Mouse (Mus musculus): Measurements from ENCODE around the gene Myl7. TPM values are rescaled to one million over a fixed set of nuclear protein-coding genes. Genes with fewer than 3 reads are reported as not detected.
A peak's percentile ranks its signal among the peaks of the same experiment; 100 is the strongest.

Gene Myl7
- polyA plus RNA-seq, 1 experiment from 2014 or later = 673 TPM

DNA sequence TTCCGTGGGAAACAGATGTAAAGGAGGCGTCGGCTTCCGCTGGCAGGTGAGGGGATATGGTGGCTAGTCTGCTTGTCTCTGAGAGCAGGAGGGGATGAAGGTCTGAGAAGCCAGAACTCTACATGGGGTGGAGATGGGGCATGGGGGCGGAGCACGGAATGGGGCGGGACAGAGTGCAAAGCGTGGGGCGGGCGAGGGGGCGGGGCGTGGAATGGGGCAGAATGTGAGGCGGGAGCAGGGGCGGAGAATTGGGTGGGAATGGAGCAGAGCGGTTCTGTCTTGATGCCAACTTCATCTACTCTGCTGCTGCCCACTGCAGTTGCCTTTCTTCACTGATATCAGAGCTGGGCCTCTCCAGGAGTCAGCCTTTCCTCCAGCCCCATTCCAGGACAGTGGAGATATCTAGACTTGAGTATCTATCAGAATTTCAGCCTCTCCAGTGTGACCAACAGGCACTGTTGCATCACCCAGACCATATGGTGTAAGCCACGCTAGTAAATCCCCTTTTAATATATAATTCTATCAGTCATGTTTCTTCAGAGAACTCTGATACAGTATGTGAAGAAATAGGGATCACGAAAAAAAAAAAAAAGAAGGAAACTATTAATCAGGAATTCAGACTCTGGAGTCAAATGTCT, 21.9 kb upstream of the Myl7 start:
- no peak overlapping the region for H3K4me2 ChIP-seq (ENCODE audit: low read depth, low read length)
- 31% methylated on average over 17 of the region's 17 CpGs for WGBS

DNA sequence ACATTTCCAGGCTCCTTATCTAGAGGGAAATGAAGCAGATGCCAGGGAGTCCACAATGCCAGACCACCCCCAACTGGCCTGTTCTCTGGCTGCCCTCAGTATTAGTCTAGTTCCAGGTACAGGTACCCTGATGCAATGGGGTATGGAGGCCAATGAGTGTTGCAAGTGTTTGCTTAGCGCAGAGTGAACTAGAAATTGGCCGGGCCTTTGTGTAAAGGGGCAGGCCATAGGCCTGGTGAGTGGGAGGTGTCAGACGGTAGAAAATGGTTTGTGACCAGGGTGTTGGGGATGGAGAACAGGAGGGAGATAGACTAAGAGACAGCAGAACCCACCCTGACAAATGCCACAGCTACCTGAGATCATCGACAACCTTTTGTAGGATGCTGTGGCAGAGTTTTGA, 21.0 kb upstream of the Myl7 start:
- Histone ChIP-seq H3K9ac (ENCODE audit: low read length) (no peak overlapping the region), H3K4me3 (ENCODE audit: low read length) (no peak overlapping the region), H3K9me3 (ENCODE audit: control insufficient read depth, low read length) (no peaks in the 10 kb centered on the region), H3K36me3 (ENCODE audit: control insufficient read depth, insufficient read depth, low read length) (no peaks in the 10 kb centered on the region), H3K4me2 (ENCODE audit: low read depth, low read length) (no peak overlapping the region), H3K27me3 (ENCODE audit: control insufficient read depth, insufficient read depth, low read depth, low read length) (no peaks in the 10 kb centered on the region), H3K27ac (ENCODE audit: low read length) (no peak overlapping the region), H3K4me1 (replicated peaks; ENCODE audit: control insufficient read depth, insufficient read depth, low read length) (peaks cover 3% of the 10 kb centered on the region; the same call in 1 of the 2 replicates)
- 74% methylated on average over 4 of the region's 4 CpGs for WGBS
- ATAC-seq (ENCODE audit: low read depth) = peak; percentile 60; the same call in 1 of the 2 replicates

More for the DNA sequence above, 21.9 kb upstream of the Myl7 start:
- no peaks in the 10 kb centered on the region for H3K9me3 ChIP-seq (ENCODE audit: control insufficient read depth, low read length)
- H3K4me3 ChIP-seq (ENCODE audit: low read length) = no peak overlapping the region
- no peak overlapping the region for H3K9ac ChIP-seq (ENCODE audit: low read length)
- peaks cover 3% of the 10 kb centered on the region; the same call in 1 of the 2 replicates for H3K4me1 ChIP-seq (replicated peaks; ENCODE audit: control insufficient read depth, insufficient read depth, low read length)
- H3K36me3 ChIP-seq (ENCODE audit: control insufficient read depth, insufficient read depth, low read length) = no peaks in the 10 kb centered on the region
- ATAC-seq (ENCODE audit: low read depth) = peak; percentile 56; the same call in 1 of the 2 replicates
- no peaks in the 10 kb centered on the region for H3K27me3 ChIP-seq (ENCODE audit: control insufficient read depth, insufficient read depth, low read depth, low read length)
- H3K27ac ChIP-seq (ENCODE audit: low read length) = no peak overlapping the region

DNA sequence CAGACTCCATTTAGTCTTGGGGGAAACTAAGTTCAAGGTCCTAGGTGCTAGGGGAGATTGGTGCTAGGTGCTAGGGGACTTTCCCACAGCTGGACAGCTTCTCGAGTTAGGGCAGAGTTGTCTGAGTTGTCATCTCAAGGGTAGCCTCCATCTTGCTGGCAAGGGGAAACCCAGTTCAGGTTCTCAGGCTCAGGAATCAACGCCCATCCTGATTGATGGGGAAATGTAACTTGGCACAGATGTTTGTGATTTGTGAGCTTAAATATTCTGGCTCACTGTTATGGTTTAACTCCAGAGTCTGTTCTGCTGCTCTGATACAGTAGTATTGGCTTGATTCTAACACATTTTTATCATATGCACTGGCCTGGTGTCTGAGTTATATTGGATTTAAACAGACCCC, 19.5 kb upstream of the Myl7 start:
- 58% methylated on average over 2 of the region's 2 CpGs for WGBS
- Histone ChIP-seq H3K9me3 (ENCODE audit: control insufficient read depth, low read length) (no peaks in the 10 kb centered on the region), H3K4me2 (ENCODE audit: low read depth, low read length) (no peak overlapping the region), H3K27me3 (ENCODE audit: control insufficient read depth, insufficient read depth, low read depth, low read length) (no peaks in the 10 kb centered on the region), H3K4me1 (replicated peaks; ENCODE audit: control insufficient read depth, insufficient read depth, low read length) (peaks cover 3% of the 10 kb centered on the region; the same call in 1 of the 2 replicates), H3K27ac (ENCODE audit: low read length) (no peak overlapping the region), H3K9ac (ENCODE audit: low read length) (no peak overlapping the region), H3K4me3 (ENCODE audit: low read length) (no peak overlapping the region), H3K36me3 (ENCODE audit: control insufficient read depth, insufficient read depth, low read length) (no peaks in the 10 kb centered on the region)
- no peak for ATAC-seq (ENCODE audit: low read depth)

DNA sequence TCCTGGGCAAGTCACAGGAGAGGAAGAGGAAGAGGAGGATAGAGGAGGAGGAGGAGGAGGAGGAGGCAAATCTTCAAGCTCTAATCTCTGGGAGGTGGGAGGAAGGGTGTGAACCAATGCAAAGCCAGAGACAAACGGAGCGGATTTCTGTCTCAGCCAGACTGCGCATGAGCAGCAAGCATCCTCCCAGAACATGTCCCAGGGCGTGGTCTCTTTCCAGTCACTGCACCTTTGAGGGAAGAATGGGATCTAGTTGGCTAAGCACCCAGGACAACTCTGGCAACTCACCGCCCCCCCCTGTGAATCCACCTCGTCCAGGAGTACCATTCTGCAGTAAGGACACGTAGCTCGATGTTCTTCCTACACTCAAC, 17.6 kb upstream of the Myl7 start:
- Histone ChIP-seq H3K36me3 (ENCODE audit: control insufficient read depth, insufficient read depth, low read length) (no peaks in the 10 kb centered on the region), H3K4me3 (ENCODE audit: low read length) (no peak overlapping the region), H3K9ac (ENCODE audit: low read length) (no peak overlapping the region), H3K4me2 (ENCODE audit: low read depth, low read length) (no peak overlapping the region), H3K9me3 (ENCODE audit: control insufficient read depth, low read length) (no peaks in the 10 kb centered on the region), H3K4me1 (replicated peaks; ENCODE audit: control insufficient read depth, insufficient read depth, low read length) (peaks cover 3% of the 10 kb centered on the region; the same call in 1 of the 2 replicates), H3K27me3 (ENCODE audit: control insufficient read depth, insufficient read depth, low read depth, low read length) (no peaks in the 10 kb centered on the region), H3K27ac (ENCODE audit: low read length) (no peak overlapping the region)
- ATAC-seq (ENCODE audit: low read depth) = no peak
- WGBS = 68% methylated on average over 8 of the region's 8 CpGs

DNA sequence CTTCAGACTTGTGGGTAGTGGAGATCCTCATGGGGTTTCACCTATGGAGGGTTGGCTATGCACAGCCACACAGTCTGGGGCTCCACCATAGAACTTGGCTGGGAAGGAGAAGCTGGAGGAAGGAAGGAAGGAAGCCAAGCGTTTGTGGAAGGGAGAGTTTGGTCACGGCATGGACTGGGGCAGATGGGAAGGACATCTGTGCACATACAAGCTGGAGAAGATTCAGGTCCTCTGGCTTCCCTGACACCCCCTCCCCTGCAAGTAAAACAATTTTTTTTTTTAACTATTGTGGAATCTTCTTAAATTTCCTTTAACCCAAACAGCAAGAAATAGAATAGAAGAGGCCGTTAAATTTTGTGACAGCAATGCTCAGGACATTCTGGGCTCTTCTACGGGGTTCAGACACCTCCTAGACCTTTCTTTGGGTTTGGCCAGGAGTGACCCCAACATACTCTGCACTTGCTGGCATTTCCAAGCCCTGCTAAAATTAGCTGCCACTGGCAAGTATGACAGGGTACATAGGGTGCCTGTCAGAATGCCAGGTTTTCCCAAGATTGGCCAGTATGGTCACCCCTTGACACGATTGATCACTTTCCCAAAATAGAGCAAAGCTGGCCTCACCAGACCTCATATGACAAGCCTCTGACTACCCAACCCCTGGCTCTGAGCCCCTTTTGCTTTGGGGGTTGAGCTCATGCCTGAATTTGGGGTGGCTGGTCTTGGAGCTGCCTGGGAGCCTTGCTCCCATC, 17.0 kb upstream of the Myl7 start:
- no peaks in the 10 kb centered on the region for H3K36me3 ChIP-seq (ENCODE audit: control insufficient read depth, insufficient read depth, low read length)
- H3K27me3 ChIP-seq (ENCODE audit: control insufficient read depth, insufficient read depth, low read depth, low read length) = no peaks in the 10 kb centered on the region
- no peak for ATAC-seq (ENCODE audit: low read depth)
- no peak overlapping the region for H3K9ac ChIP-seq (ENCODE audit: low read length)
- peaks cover 3% of the 10 kb centered on the region; the same call in 1 of the 2 replicates for H3K4me1 ChIP-seq (replicated peaks; ENCODE audit: control insufficient read depth, insufficient read depth, low read length)
- H3K9me3 ChIP-seq (ENCODE audit: control insufficient read depth, low read length) = no peaks in the 10 kb centered on the region
- H3K27ac ChIP-seq (ENCODE audit: low read length) = no peak overlapping the region
- H3K4me2 ChIP-seq (ENCODE audit: low read depth, low read length) = no peak overlapping the region
- 66% methylated on average over 5 of the region's 5 CpGs for WGBS
- no peak overlapping the region for H3K4me3 ChIP-seq (ENCODE audit: low read length)

DNA sequence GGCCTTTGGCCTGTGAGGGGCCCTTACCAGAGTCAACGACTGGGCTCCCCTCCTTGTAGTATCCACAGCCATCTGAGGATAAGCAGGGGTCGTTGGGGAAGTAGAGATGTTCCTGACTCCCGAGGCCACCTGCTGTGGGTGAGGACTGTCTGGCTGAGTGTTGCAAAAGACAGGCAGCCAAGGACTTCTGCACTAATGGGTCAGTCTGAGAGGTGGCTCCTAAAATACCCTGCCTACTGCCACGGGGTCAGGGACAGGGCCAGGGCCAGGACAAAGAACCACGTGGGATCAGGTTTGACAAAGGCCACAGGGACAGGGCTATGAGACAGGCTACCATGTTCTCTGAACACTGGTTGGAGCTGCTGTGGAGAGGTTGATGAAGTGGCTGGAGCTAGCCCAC, 16.4 kb upstream of the Myl7 start:
- no peak overlapping the region for H3K27ac ChIP-seq (ENCODE audit: low read length)
- no peak for ATAC-seq (ENCODE audit: low read depth)
- no peak overlapping the region for H3K9ac ChIP-seq (ENCODE audit: low read length)
- no peaks in the 10 kb centered on the region for H3K36me3 ChIP-seq (ENCODE audit: control insufficient read depth, insufficient read depth, low read length)
- H3K9me3 ChIP-seq (ENCODE audit: control insufficient read depth, low read length) = no peaks in the 10 kb centered on the region
- H3K4me1 ChIP-seq (replicated peaks; ENCODE audit: control insufficient read depth, insufficient read depth, low read length) = no peaks in the 10 kb centered on the region
- no peaks in the 10 kb centered on the region for H3K27me3 ChIP-seq (ENCODE audit: control insufficient read depth, insufficient read depth, low read depth, low read length)
- WGBS = 51% methylated on average over 5 of the region's 5 CpGs
- H3K4me2 ChIP-seq (ENCODE audit: low read depth, low read length) = no peak overlapping the region
- no peak overlapping the region for H3K4me3 ChIP-seq (ENCODE audit: low read length)

DNA sequence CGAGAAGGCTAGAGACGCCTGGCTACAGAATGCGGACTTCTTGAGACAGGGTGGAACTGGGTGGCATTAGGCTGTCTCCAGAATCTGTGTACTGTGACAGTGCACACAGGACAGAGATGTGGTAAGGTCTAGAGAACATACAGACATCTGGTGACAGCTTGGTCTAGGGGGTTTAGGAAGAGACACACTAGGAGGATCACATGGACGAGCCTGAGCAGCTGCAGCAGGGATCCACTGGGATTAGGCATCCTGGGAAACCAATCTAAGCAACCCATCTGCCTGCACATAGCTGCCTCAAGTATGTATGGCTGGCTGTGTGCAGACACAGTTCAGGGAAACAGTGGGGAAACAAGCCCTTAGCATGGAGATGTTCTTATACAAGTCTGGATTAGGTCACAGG, 15.4 kb upstream of the Myl7 start:
- Histone ChIP-seq H3K9ac (ENCODE audit: low read length) (no peak overlapping the region), H3K9me3 (ENCODE audit: control insufficient read depth, low read length) (no peaks in the 10 kb centered on the region), H3K4me2 (ENCODE audit: low read depth, low read length) (no peak overlapping the region), H3K4me3 (ENCODE audit: low read length) (no peak overlapping the region), H3K4me1 (replicated peaks; ENCODE audit: control insufficient read depth, insufficient read depth, low read length) (no peaks in the 10 kb centered on the region), H3K27me3 (ENCODE audit: control insufficient read depth, insufficient read depth, low read depth, low read length) (no peaks in the 10 kb centered on the region), H3K27ac (ENCODE audit: low read length) (no peak overlapping the region), H3K36me3 (ENCODE audit: control insufficient read depth, insufficient read depth, low read length) (no peaks in the 10 kb centered on the region)
- ATAC-seq (ENCODE audit: low read depth) = no peak
- 78% methylated on average over 4 of the region's 4 CpGs for WGBS

DNA sequence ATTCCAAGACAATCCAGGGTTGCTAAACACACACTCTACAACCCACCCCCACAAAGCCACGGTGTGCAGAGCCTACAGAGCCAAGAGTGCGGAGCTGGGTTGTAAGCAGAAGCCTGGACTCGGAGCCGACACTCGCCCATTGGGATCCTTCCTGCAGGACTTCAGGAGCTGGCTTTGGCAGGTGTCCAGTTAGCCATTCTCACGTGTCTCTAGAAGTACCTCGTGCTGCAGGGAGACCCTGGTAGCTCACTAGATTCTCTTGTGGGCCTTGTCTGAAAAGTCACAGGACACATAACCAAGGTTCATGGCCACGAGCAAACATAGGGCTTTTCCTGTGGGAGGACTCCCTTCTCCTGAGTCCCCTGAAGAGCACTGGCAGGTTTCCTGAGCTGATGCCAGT, 14.7 kb upstream of the Myl7 start:
- ATAC-seq (ENCODE audit: low read depth) = peak; percentile 32; the same call in 1 of the 2 replicates
- Histone ChIP-seq H3K27me3 (ENCODE audit: control insufficient read depth, insufficient read depth, low read depth, low read length) (no peaks in the 10 kb centered on the region), H3K4me1 (replicated peaks; ENCODE audit: control insufficient read depth, insufficient read depth, low read length) (no peaks in the 10 kb centered on the region; the same call in 1 of the 2 replicates), H3K27ac (ENCODE audit: low read length) (no peak overlapping the region), H3K4me3 (ENCODE audit: low read length) (no peak overlapping the region), H3K36me3 (ENCODE audit: control insufficient read depth, insufficient read depth, low read length) (no peaks in the 10 kb centered on the region), H3K9ac (ENCODE audit: low read length) (no peak overlapping the region), H3K9me3 (ENCODE audit: control insufficient read depth, low read length) (no peaks in the 10 kb centered on the region), H3K4me2 (ENCODE audit: low read depth, low read length) (no peak overlapping the region)
- WGBS = 42% methylated on average over 8 of the region's 8 CpGs

DNA sequence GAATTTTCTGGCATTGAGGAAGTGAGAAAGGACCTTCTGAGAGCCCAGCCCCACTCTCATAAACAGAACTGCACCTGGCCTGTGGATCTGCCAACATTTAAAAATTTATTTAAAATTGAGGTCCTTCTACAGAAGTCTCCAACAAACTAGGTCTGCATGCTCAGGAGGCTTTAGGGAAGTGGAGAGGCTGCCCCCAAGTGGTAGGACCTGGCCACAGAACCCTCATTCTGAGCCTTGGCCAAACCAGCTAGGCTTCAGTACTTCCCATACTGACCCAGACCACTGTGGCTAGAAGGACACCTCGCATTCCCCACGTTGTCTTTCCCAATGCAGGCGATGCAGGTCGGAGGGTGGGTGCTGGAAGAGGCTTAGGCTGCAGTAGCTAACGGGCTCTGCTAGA, 14.1 kb upstream of the Myl7 start:
- H3K36me3 ChIP-seq (ENCODE audit: control insufficient read depth, insufficient read depth, low read length) = no peaks in the 10 kb centered on the region
- H3K4me2 ChIP-seq (ENCODE audit: low read depth, low read length) = no peak overlapping the region
- H3K27ac ChIP-seq (ENCODE audit: low read length) = no peak overlapping the region
- no peaks in the 10 kb centered on the region; the same call in 1 of the 2 replicates for H3K4me1 ChIP-seq (replicated peaks; ENCODE audit: control insufficient read depth, insufficient read depth, low read length)
- peak; percentile 72; the same call in 1 of the 2 replicates for ATAC-seq (ENCODE audit: low read depth)
- H3K27me3 ChIP-seq (ENCODE audit: control insufficient read depth, insufficient read depth, low read depth, low read length) = no peaks in the 10 kb centered on the region
- no peaks in the 10 kb centered on the region for H3K9me3 ChIP-seq (ENCODE audit: control insufficient read depth, low read length)
- H3K9ac ChIP-seq (ENCODE audit: low read length) = no peak overlapping the region
- H3K4me3 ChIP-seq (ENCODE audit: low read length) = no peak overlapping the region
- 30% methylated on average over 5 of the region's 5 CpGs for WGBS
